Mouse (Mus musculus): ENCODE data around the gene Prdx3. TPM values are rescaled to one million over a fixed set of nuclear protein-coding genes. Genes with fewer than 3 reads are reported as not detected.

The Prdx3 gene
- polyA plus RNA-seq (2014; fragmentation: Illumina TruSeq; extraction: RNeasy Lipid Tissue Mini Kit (QIAGEN cat#74804); ENCODE audit: low read depth, low replicate concordance): 142 TPM

GRCm38 (mm10) chr19:60874064-60874694, at the start of gene Prdx3:
TSS of gene Prdx3 (minus strand) at chr19:60874556.

DNA sequence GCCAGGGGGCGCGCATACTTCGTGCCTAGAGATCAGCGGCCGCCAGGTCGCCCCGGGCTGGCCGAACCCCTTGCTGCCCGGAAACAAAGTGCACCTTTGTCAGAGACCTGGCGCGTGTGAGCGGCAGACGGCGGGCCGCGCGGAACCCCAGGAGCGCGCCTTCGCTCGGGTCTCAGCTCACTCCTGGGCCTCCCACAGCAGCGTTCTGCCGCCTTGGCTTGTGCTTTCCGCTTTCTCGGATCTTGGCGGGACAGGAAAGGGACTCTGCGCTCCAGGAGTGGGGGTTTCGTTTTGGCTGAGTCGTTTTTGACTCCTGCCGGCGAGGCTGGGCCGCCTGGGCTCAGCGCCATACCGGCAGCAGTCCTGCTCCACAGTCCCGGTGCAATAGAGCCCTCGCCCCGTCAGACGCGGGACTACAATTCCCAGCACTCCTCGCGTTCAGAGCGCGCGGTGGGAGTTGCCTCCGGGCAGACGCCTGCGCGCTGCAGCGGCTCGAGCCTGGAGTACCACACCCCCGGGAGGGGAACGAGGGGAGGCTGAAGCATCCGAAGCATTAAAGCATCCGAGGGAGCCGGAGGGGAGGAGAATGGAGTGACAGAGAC, 15.5 kb upstream of the Prdx3 start, which contains the start of gene Grk5:
Grk5 (plus strand) TSS at position 36 of the 602 bp plus-strand sequence.

GRCm38 (mm10) chr19:60860868-60861700, 13.3 kb downstream of the Prdx3 start, which contains the start of gene Sfxn4:
TSS of gene Sfxn4 (minus strand) at chr19:60861479.

Other genes with a start within 250 kb of the Prdx3 start
- gene Nanos1, start 118.6 kb downstream of the Prdx3 start, polyA plus RNA-seq (2014; fragmentation: Illumina TruSeq; extraction: RNeasy Lipid Tissue Mini Kit (QIAGEN cat#74804); ENCODE audit: low read depth, low replicate concordance): 0.34 TPM
- gene Eif3a, start 83.9 kb downstream of the Prdx3 start, polyA plus RNA-seq (2014; fragmentation: Illumina TruSeq; extraction: RNeasy Lipid Tissue Mini Kit (QIAGEN cat#74804); ENCODE audit: low read depth, low replicate concordance): 122 TPM
- gene Fam45a, start 63.0 kb downstream of the Prdx3 start, polyA plus RNA-seq (2014; fragmentation: Illumina TruSeq; extraction: RNeasy Lipid Tissue Mini Kit (QIAGEN cat#74804); ENCODE audit: low read depth, low replicate concordance): 29.0 TPM
- gene Sfxn4, start 13.1 kb downstream of the Prdx3 start, polyA plus RNA-seq (2014; fragmentation: Illumina TruSeq; extraction: RNeasy Lipid Tissue Mini Kit (QIAGEN cat#74804); ENCODE audit: low read depth, low replicate concordance): 6.5 TPM
- gene Grk5, start 15.2 kb upstream of the Prdx3 start, polyA plus RNA-seq (2014; fragmentation: Illumina TruSeq; extraction: RNeasy Lipid Tissue Mini Kit (QIAGEN cat#74804); ENCODE audit: low read depth, low replicate concordance): 17.3 TPM

Measured in adipose tissue, adult 10 weeks (tissue).